Mouse (Mus musculus): ENCODE results near the gene AU022252. TPM values are rescaled to one million over a fixed set of nuclear protein-coding genes. Genes with fewer than 3 reads are reported as not detected.

AU022252 gene
- total and polyA plus RNA-seq, 2 experiments, result 16.6 to 23.6 TPM

DNA sequence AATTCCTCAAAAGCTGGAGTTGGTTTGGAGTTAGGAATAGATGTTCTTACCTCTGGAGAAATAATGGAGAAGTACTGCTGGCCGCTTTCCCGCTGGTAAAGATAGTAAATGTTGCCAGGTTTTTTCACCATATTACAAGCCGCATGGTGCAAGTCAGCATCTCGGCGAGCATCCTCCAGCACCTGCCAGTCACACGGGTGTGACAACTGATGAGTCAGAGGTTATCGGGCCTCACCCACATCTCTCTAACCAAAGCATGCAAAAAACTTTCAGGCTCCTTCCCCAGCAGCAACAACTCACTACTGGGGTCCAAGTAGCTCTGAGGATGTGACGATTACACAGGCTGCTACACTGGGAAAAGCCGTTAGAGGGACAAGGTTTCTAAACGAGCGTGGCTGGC lies 5.8 kb downstream of the AU022252 start:
- H3K27ac ChIP-seq (replicated peaks; ENCODE audit: insufficient read depth, low read depth, low read length), result no peak overlapping the region
- WGBS, result 94% methylated on average over 11 of the region's 11 CpGs
- no peaks in the 10 kb centered on the region for H3K27me3 ChIP-seq (ENCODE audit: control insufficient read depth, insufficient read depth, low read length)
- TF ChIP-seq CTCF (IDR thresholded peaks at IDR 0.05; ENCODE audit: low read depth, low read length) (no peak), POLR2A (IDR thresholded peaks at IDR 0.05; ENCODE audit: extremely low read depth, insufficient read depth, low read length) (no peak)
- H3K36me3 ChIP-seq (ENCODE audit: control insufficient read depth, insufficient read depth, low read length), result peaks cover 15% of the 10 kb centered on the region; the same call in 1 of the 2 replicates
- DNase-seq (ENCODE audit: extremely low read depth, low read depth, low spot score), result no peak
- no peak overlapping the region for H3K9ac ChIP-seq (ENCODE audit: low read depth, low read length)
- H3K4me3 ChIP-seq (ENCODE audit: insufficient read depth, low read depth, low read length), result no peak overlapping the region
- no peaks in the 10 kb centered on the region; the same call in 1 of the 2 replicates for H3K79me2 ChIP-seq (ENCODE audit: control insufficient read depth, insufficient read depth, low read length)
- H3K4me1 ChIP-seq (ENCODE audit: control insufficient read depth, insufficient read depth, low read length), result peaks cover 23% of the 10 kb centered on the region

DNA sequence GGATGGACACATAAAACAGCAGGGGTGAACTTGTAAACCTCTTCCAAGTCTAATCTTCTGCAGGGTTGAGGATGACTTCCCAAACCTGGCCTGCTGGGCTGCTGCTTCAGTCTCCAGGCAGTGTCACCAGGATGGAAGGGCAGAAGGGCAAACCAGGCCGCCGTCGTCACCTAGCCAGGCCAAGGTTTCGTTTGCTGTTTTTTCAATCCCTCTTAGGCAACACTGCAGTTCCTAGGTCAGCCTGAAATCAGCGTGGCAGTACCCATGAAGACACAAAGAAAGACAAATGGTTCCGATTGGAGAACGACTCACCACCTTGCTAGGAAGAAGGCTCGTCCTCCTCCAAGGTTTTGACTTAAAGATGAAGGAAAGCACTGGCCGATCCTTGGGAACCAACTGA lies 6.8 kb downstream of the AU022252 start:
- Histone ChIP-seq H3K27ac (replicated peaks; ENCODE audit: insufficient read depth, low read depth, low read length) (peak overlapping the region; percentile 81), H3K36me3 (ENCODE audit: control insufficient read depth, insufficient read depth, low read length) (peaks cover 15% of the 10 kb centered on the region; the same call in 1 of the 2 replicates), H3K9ac (ENCODE audit: low read depth, low read length) (peak overlapping the region; percentile 4; the same call in 1 of the 2 replicates), H3K79me2 (ENCODE audit: control insufficient read depth, insufficient read depth, low read length) (no peaks in the 10 kb centered on the region; the same call in 1 of the 2 replicates), H3K4me3 (ENCODE audit: insufficient read depth, low read depth, low read length) (no peak overlapping the region), H3K27me3 (ENCODE audit: control insufficient read depth, insufficient read depth, low read length) (no peaks in the 10 kb centered on the region), H3K4me1 (ENCODE audit: control insufficient read depth, insufficient read depth, low read length) (peaks cover 23% of the 10 kb centered on the region)
- no peak for TF ChIP-seq POLR2A (IDR thresholded peaks at IDR 0.05; ENCODE audit: extremely low read depth, insufficient read depth, low read length)
- peak; percentile 57 for TF ChIP-seq CTCF (IDR thresholded peaks at IDR 0.05; ENCODE audit: low read depth, low read length)
- DNase-seq (ENCODE audit: extremely low read depth, low read depth, low spot score), result peak; percentile 92
- WGBS, result 35% methylated on average over 9 of the region's 9 CpGs

DNA sequence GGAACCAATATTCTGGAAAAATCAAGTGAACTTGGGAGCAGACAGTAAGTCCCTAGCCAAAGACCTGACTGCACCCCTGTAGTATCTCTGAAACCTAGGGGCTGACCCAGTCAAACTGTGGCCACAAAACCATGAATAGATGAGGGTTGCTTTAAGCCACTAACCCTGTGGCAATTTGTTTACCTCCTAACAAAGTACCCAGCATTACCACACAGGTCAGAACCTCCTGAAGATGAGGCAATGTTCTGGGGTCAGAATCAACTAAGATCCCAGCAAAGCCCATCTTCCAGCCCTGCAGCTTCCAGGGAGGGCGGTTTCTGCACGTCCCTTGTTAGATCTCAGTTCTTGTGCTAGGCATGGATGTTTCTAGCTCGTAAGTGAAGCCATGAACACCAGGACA lies 8.0 kb downstream of the AU022252 start:
- 27% methylated on average over 3 of the region's 3 CpGs for WGBS
- Histone ChIP-seq H3K79me2 (ENCODE audit: control insufficient read depth, insufficient read depth, low read length) (no peaks in the 10 kb centered on the region), H3K9ac (ENCODE audit: low read depth, low read length) (0 out of 2 replicates have a peak overlapping the region, but pooled peaks have one; percentile 17), H3K36me3 (ENCODE audit: control insufficient read depth, insufficient read depth, low read length) (peaks cover 15% of the 10 kb centered on the region; the same call in 1 of the 2 replicates), H3K4me1 (ENCODE audit: control insufficient read depth, insufficient read depth, low read length) (peaks cover 23% of the 10 kb centered on the region), H3K27me3 (ENCODE audit: control insufficient read depth, insufficient read depth, low read length) (no peaks in the 10 kb centered on the region), H3K27ac (replicated peaks; ENCODE audit: insufficient read depth, low read depth, low read length) (peak overlapping the region; percentile 81), H3K4me3 (ENCODE audit: insufficient read depth, low read depth, low read length) (no peak overlapping the region)
- DNase-seq (ENCODE audit: extremely low read depth, low read depth, low spot score), result peak; percentile 93
- TF ChIP-seq POLR2A (IDR thresholded peaks at IDR 0.05; ENCODE audit: extremely low read depth, insufficient read depth, low read length) (no peak), CTCF (IDR thresholded peaks at IDR 0.05; ENCODE audit: low read depth, low read length) (no peak)

DNA sequence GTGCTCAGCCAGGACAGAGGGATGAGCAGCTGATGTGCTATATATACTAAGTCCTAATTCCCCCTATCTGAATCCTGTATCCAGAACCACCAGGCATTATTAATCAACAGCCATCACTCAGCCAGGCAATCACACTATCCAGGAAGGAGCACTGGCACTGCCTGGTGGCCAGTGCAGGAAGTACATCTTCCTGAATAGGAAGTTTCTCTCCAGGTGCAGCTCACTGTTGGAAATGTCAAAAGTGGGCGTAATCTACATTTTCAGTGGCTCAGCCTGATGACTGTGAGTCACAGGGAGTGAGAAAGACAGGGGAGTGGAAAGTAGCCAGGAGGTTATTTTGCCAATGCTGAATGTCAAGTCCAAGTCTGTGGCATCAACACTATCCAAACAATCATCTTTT lies 8.8 kb downstream of the AU022252 start:
- no peak overlapping the region for H3K27ac ChIP-seq (replicated peaks; ENCODE audit: insufficient read depth, low read depth, low read length)
- H3K79me2 ChIP-seq (ENCODE audit: control insufficient read depth, insufficient read depth, low read length), result no peaks in the 10 kb centered on the region
- DNase-seq (ENCODE audit: extremely low read depth, low read depth, low spot score), result peak; percentile 64
- WGBS, result 53% methylated on average over 1 of the region's 1 CpGs
- TF ChIP-seq CTCF (IDR thresholded peaks at IDR 0.05; ENCODE audit: low read depth, low read length), result peak; percentile 74
- TF ChIP-seq POLR2A (IDR thresholded peaks at IDR 0.05; ENCODE audit: extremely low read depth, insufficient read depth, low read length), result no peak
- no peak overlapping the region for H3K9ac ChIP-seq (ENCODE audit: low read depth, low read length)
- peaks cover 23% of the 10 kb centered on the region for H3K4me1 ChIP-seq (ENCODE audit: control insufficient read depth, insufficient read depth, low read length)
- peaks cover 15% of the 10 kb centered on the region; the same call in 1 of the 2 replicates for H3K36me3 ChIP-seq (ENCODE audit: control insufficient read depth, insufficient read depth, low read length)
- no peaks in the 10 kb centered on the region for H3K27me3 ChIP-seq (ENCODE audit: control insufficient read depth, insufficient read depth, low read length)
- H3K4me3 ChIP-seq (ENCODE audit: insufficient read depth, low read depth, low read length), result no peak overlapping the region

DNA sequence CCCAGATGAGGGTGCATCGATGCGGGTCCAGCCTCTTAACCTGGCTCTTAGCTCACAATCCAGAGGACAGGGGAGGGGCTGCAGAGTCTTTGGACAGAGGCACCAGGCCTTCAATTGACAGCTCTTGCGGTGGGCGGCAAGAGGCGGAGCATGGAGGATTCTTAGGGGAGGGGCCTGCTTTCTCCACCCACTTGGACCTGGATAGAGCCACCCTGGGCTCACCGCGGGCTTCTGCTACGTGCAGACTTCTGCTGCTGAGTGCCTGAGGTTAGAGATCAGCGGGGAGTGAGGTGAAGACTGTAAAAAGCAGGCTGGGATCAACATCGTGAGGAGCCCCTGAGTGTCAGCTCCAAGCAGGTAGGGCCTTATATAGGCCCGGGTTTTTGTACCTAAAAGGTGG lies 14.3 kb downstream of the AU022252 start, which contains the start of gene Tmem269:
TSS of gene Tmem269 (minus strand) at position 49 of the 400 bp plus-strand sequence.
- Histone ChIP-seq H3K9ac (ENCODE audit: low read depth, low read length) (no peak within 1 kb of the TSS), H3K4me1 (ENCODE audit: control insufficient read depth, insufficient read depth, low read length) (no peaks in the 10 kb centered on the region; the same call in 1 of the 2 replicates), H3K36me3 (ENCODE audit: control insufficient read depth, insufficient read depth, low read length) (no peaks in the 10 kb centered on the region), H3K4me3 (ENCODE audit: insufficient read depth, low read depth, low read length) (no peak within 1 kb of the TSS), H3K27me3 (ENCODE audit: control insufficient read depth, insufficient read depth, low read length) (no peaks in the 10 kb centered on the region), H3K27ac (replicated peaks; ENCODE audit: insufficient read depth, low read depth, low read length) (no peak within 1 kb of the TSS), H3K79me2 (ENCODE audit: control insufficient read depth, insufficient read depth, low read length) (no peaks in the 10 kb centered on the region)
- TF ChIP-seq POLR2A (IDR thresholded peaks at IDR 0.05; ENCODE audit: extremely low read depth, insufficient read depth, low read length) (no peak), CTCF (IDR thresholded peaks at IDR 0.05; ENCODE audit: low read depth, low read length) (no peak)
- 20% methylated on average over 11 of the region's 11 CpGs for WGBS
- no peak for DNase-seq (ENCODE audit: extremely low read depth, low read depth, low spot score)

DNA sequence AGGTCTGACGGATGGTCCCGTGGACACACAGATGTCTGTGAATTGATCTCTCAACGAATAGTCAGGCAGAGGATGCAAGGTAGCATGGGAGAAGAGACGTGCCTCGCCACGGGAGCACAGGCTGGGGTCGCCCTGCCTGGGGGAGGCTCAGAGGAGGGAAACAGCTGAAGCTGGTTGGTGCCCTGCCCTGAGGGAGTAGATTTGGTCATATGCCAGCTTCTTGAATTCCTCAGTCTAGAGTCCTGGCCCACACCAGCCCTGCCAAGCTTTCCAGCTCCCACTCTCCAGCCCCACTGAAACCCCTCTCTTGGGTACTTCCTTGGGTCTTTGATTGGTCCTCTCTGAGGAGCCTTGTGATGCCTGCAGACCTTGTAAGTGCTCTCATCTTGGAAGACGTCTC lies 15.8 kb downstream of the AU022252 start:
- TF ChIP-seq POLR2A (IDR thresholded peaks at IDR 0.05; ENCODE audit: extremely low read depth, insufficient read depth, low read length) (no peak), CTCF (IDR thresholded peaks at IDR 0.05; ENCODE audit: low read depth, low read length) (no peak)
- WGBS, result 76% methylated on average over 8 of the region's 8 CpGs
- no peaks in the 10 kb centered on the region for H3K36me3 ChIP-seq (ENCODE audit: control insufficient read depth, insufficient read depth, low read length)
- H3K9ac ChIP-seq (ENCODE audit: low read depth, low read length), result no peak overlapping the region
- DNase-seq (ENCODE audit: extremely low read depth, low read depth, low spot score), result no peak
- H3K27ac ChIP-seq (replicated peaks; ENCODE audit: insufficient read depth, low read depth, low read length), result no peak overlapping the region
- no peak overlapping the region for H3K4me3 ChIP-seq (ENCODE audit: insufficient read depth, low read depth, low read length)
- no peaks in the 10 kb centered on the region; the same call in 1 of the 2 replicates for H3K4me1 ChIP-seq (ENCODE audit: control insufficient read depth, insufficient read depth, low read length)
- no peaks in the 10 kb centered on the region for H3K79me2 ChIP-seq (ENCODE audit: control insufficient read depth, insufficient read depth, low read length)
- H3K27me3 ChIP-seq (ENCODE audit: control insufficient read depth, insufficient read depth, low read length), result no peaks in the 10 kb centered on the region
